Mouse (Mus musculus): ENCODE measurements around the gene Gm10518. TPM values are rescaled to one million over a fixed set of nuclear protein-coding genes. Genes with fewer than 3 reads are reported as not detected.

Gm10518 gene
- polyA plus RNA-seq, 1 experiment from 2014 or later = 0.22 TPM

DNA sequence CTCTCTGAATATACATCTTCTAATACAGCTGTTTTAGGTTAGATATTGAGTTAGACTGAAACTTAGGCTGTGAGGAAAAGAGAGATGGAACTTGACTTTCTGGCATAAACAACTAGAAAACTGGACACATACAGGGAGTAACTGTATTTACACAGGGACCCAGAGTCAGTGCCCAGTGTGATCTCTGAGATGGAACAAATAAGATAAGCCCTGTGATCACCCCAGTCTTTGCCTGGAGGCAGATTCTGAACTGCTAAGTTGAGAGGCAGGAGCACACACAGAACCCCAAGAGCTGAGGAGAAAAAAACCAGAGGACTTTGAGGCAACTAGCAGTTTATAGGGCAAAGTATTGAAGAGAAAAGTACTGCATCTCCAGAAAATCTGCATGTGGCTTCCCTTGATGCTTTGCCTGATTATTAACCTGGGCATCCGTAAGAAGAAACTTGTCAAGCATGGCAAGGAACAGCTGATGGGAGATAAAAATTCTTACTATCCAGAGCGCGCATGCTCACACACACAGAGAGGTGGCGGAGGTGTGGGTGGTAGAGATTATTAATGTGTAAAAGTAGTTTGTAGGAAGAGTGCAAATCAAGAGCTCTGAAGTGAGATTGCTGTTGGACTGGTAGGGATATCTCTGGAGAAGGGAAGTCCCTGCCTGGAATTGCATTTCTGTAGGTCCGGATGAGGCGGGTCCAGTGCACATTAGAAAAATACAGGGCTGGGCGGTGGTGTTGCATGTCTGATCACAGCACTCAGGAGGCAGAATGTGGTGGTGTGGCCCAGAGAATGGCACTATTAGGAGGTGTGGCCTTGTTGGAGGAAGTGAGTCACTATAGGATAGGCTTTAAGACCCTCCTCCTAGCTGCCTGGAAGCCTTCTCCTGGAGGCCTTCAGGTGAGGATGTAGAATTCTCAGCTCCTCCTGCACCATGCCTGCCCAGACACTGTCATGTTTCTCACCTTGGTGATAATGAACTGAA, 33.5 kb downstream of the Gm10518 start:
- Histone ChIP-seq H3K27ac (no peak overlapping the region), H3K4me1 (replicated peaks) (no peaks in the 10 kb centered on the region), H3K27me3 (no peaks in the 10 kb centered on the region), H3K9ac (replicated peaks) (no peak overlapping the region), H3K36me3 (no peaks in the 10 kb centered on the region), H3K9me3 (0 out of 2 replicates have a peak, but pooled peaks cover 6% of the 10 kb centered on the region), H3K4me2 (replicated peaks) (no peak overlapping the region), H3K4me3 (replicated peaks) (no peak overlapping the region)
- ATAC-seq = no peak
- 89% methylated on average over 7 of the region's 7 CpGs for WGBS

- Histone ChIP-seq H3K4me1 (replicated peaks) (no peaks in the 10 kb centered on the region), H3K4me3 (replicated peaks) (no peak overlapping the region), H3K27ac (no peak overlapping the region), H3K36me3 (no peaks in the 10 kb centered on the region), H3K9me3 (no peaks in the 10 kb centered on the region), H3K27me3 (no peaks in the 10 kb centered on the region), H3K4me2 (replicated peaks) (no peak overlapping the region), H3K9ac (replicated peaks) (no peak overlapping the region)
- WGBS = 85% methylated on average over 7 of the region's 7 CpGs
- no peak for ATAC-seq
Observed at GRCm38 (mm10) chr1:179842568-179842967, 39.4 kb downstream of the Gm10518 start.

DNA sequence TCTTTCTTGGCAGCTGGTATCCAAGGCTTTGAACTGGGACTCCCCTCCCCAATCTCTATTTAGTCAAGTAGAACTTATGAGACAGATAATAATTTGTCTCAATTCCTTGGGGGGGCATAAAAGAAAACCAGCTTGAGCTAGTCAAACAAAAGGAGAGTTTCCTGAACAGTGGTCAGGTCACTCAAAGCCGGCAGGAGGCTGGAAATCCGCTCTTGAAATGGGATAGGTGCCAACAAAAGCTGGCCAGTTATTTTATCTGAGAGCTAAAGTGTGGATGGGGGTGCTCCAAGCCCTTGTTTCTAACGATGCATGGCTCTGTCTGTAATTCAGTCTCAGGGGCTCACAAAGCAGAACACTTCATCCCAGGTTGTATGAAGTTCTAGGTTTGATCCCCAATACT, 40.8 kb downstream of the Gm10518 start:
- no peak for ATAC-seq
- Histone ChIP-seq H3K27me3 (no peaks in the 10 kb centered on the region), H3K4me3 (replicated peaks) (no peak overlapping the region), H3K9ac (replicated peaks) (no peak overlapping the region), H3K27ac (no peak overlapping the region), H3K4me1 (replicated peaks) (no peaks in the 10 kb centered on the region), H3K4me2 (replicated peaks) (no peak overlapping the region), H3K36me3 (no peaks in the 10 kb centered on the region), H3K9me3 (no peaks in the 10 kb centered on the region)
- WGBS = 29% methylated on average over 3 of the region's 3 CpGs

- no peaks in the 10 kb centered on the region for H3K36me3 ChIP-seq
- ATAC-seq = peak; percentile 73
Observed at GRCm38 (mm10) chr1:179844894-179845293, 41.7 kb downstream of the Gm10518 start.

DNA sequence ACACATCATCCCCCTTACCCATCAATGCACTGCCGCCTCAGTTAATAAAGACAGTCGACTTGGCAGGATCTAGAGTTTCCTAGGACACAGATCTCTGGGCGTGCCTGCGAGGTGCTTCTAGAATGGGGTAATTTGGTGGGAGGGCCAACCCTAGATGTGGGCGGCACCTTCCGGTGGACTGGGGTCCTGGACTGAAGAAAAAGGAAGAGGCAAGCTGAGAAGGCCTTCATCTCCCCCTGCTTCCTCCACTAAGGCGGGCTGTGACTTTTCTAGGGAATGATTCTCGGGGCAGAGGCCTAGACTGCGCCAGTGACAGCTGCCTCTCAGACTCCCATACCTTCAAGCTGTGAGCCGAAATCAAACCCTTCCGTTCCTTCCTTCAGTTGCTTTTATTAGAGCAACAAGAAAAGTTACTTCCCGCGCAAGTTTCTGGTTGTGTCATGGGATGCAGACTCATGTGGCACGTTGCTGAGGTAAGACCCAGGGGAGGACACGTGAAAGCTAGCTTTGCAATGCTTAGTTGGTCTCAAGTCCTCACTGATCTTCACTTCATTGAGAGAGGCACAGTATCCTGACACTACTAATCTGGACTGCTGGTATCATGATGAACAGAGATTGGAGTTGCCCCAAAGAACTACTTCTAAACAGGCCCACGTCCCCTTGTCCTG, 42.8 kb downstream of the Gm10518 start:
- no peak overlapping the region for H3K4me3 ChIP-seq (replicated peaks)
- no peak overlapping the region for H3K9ac ChIP-seq (replicated peaks)
- no peaks in the 10 kb centered on the region for H3K36me3 ChIP-seq
- WGBS = 82% methylated on average over 16 of the region's 16 CpGs
- H3K27ac ChIP-seq = no peak overlapping the region
- H3K4me1 ChIP-seq (replicated peaks) = no peaks in the 10 kb centered on the region
- H3K27me3 ChIP-seq = no peaks in the 10 kb centered on the region
- H3K4me2 ChIP-seq (replicated peaks) = no peak overlapping the region
- no peak for ATAC-seq
- no peaks in the 10 kb centered on the region for H3K9me3 ChIP-seq

More at GRCm38 (mm10) chr1:179844894-179845293, 41.7 kb downstream of the Gm10518 start:
- 18% methylated on average over 5 of the region's 5 CpGs for WGBS
- no peak overlapping the region for H3K4me2 ChIP-seq (replicated peaks)
- no peaks in the 10 kb centered on the region for H3K27me3 ChIP-seq
- H3K9ac ChIP-seq (replicated peaks) = no peak overlapping the region
- no peaks in the 10 kb centered on the region for H3K4me1 ChIP-seq (replicated peaks)
- no peaks in the 10 kb centered on the region for H3K9me3 ChIP-seq
- H3K27ac ChIP-seq = no peak overlapping the region
- no peak overlapping the region for H3K4me3 ChIP-seq (replicated peaks)

GRCm38 (mm10) chr1:179847173-179847572, 44.0 kb downstream of the Gm10518 start:
- H3K4me3 ChIP-seq (replicated peaks) = no peak overlapping the region
- H3K4me1 ChIP-seq (replicated peaks) = no peaks in the 10 kb centered on the region
- no peak overlapping the region for H3K9ac ChIP-seq (replicated peaks)
- H3K27ac ChIP-seq = no peak overlapping the region
- H3K9me3 ChIP-seq = no peaks in the 10 kb centered on the region
- H3K27me3 ChIP-seq = no peaks in the 10 kb centered on the region
- WGBS = 58% methylated on average over 7 of the region's 7 CpGs
- H3K4me2 ChIP-seq (replicated peaks) = no peak overlapping the region
- ATAC-seq = no peak
- no peaks in the 10 kb centered on the region for H3K36me3 ChIP-seq

GRCm38 (mm10) chr1:179847759-179848389, 44.7 kb downstream of the Gm10518 start:
- ATAC-seq = peak; percentile 68
- no peaks in the 10 kb centered on the region for H3K36me3 ChIP-seq
- H3K27me3 ChIP-seq = no peaks in the 10 kb centered on the region
- H3K4me2 ChIP-seq (replicated peaks) = peak overlapping the region; percentile 62
- H3K4me3 ChIP-seq (replicated peaks) = peak overlapping the region; percentile 40
- no peak overlapping the region for H3K27ac ChIP-seq
- H3K4me1 ChIP-seq (replicated peaks) = no peaks in the 10 kb centered on the region
- no peaks in the 10 kb centered on the region for H3K9me3 ChIP-seq
- whole genome bisulfite sequencing = 2% methylated on average over 20 of the region's 20 CpGs
- H3K9ac ChIP-seq (replicated peaks) = peak overlapping the region; percentile 62

DNA sequence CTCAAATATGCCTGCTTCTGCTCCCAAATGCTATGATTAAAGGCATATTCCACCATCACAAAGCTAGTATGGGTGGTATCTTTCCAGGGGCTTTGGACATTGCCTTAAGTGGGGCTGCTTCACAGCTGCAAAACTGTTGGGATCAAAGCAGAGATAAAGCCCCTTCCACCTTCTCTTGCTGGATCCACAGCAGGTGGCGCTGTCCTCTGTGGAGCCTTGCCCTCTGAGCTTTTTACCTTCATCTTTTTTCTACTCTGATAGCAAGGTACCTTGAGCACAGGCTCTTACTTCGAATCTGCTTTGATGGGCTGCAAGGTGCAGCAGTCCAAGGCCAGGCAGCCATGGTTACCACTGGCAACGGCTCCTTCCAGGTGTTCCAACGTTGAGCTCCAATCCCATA, 50.2 kb downstream of the Gm10518 start:
- Histone ChIP-seq H3K27ac (no peak overlapping the region), H3K36me3 (no peaks in the 10 kb centered on the region), H3K4me3 (replicated peaks) (no peak overlapping the region), H3K4me1 (replicated peaks) (0 out of 2 replicates have a peak, but pooled peaks cover 3% of the 10 kb centered on the region), H3K9me3 (no peaks in the 10 kb centered on the region), H3K27me3 (no peaks in the 10 kb centered on the region), H3K4me2 (replicated peaks) (no peak overlapping the region), H3K9ac (replicated peaks) (no peak overlapping the region)
- WGBS = 56% methylated on average over 4 of the region's 4 CpGs
- no peak for ATAC-seq

Other genes starting within 250 kb of the Gm10518 start
- gene Sccpdh, start 135.2 kb upstream of the Gm10518 start, polyA plus RNA-seq (2015; fragmentation: Nextera tagmentation; extraction: Ambion mirVana) = 114 and 126 TPM in 2 replicates
- 0.07 TPM in 1 of 2 replicates, not detected in the other for gene Kif28, start 58.1 kb upstream of the Gm10518 start, polyA plus RNA-seq (2015; fragmentation: Nextera tagmentation; extraction: Ambion mirVana)
- gene Ahctf1, start 304 bp downstream of the Gm10518 start, polyA plus RNA-seq (2015; fragmentation: Nextera tagmentation; extraction: Ambion mirVana) = 21.7 and 21.9 TPM in 2 replicates
- 20.8 and 25.5 TPM in 2 replicates for gene Cdc42bpa, start 157.1 kb downstream of the Gm10518 start, polyA plus RNA-seq (2015; fragmentation: Nextera tagmentation; extraction: Ambion mirVana)

Data from midbrain, embryonic 13.5 days (tissue).